Mouse (Mus musculus) myocyte (in vitro differentiated cells): ENCODE measurements around the gene Rpl11.

ENCODE experiments used
- E2F4 ChIP-seq: IDR thresholded peaks from one replicate; pipeline ENCODE4 v1.6.1; 2011; ENCODE audit warnings: mild to moderate bottlenecking, control low read depth, moderate library complexity; ENCODE audit not compliant: insufficient read depth
- MYOG ChIP-seq, 3 experiments: IDR thresholded peaks; one replicate each; pipeline ENCODE4 v1.6.1; 2011; ENCODE audit warnings: control low read depth in 2 of 3, low read depth in 2 of 3, mild to moderate bottlenecking in 2 of 3; ENCODE audit not compliant: insufficient read length in 2 of 3, control insufficient read depth in 1 of 3, insufficient read depth in 1 of 3
- POLR2A ChIP-seq: IDR thresholded peaks from one replicate; pipeline ENCODE4 v1.6.1; 2011; ENCODE audit warnings: low read depth, mild to moderate bottlenecking, control low read depth, moderate library complexity; ENCODE audit not compliant: insufficient read length
- SRF ChIP-seq: IDR thresholded peaks from one replicate; pipeline ENCODE4 v1.6.1; 2011; ENCODE audit warnings: low read depth; ENCODE audit not compliant: control insufficient read depth, insufficient read length
- USF1 ChIP-seq: IDR thresholded peaks from one replicate; pipeline ENCODE4 v1.6.1; 2011; ENCODE audit warnings: low read depth, mild to moderate bottlenecking, control low read depth, moderate library complexity

- TF ChIP-seq E2F4 (no peak), POLR2A (no peak), SRF (no peak), MYOG (IDR thresholded peaks at IDR 0.05; ENCODE audit: control insufficient read depth in 1 of 3, insufficient read depth in 1 of 3, insufficient read length in 2 of 3, low read depth in 2 of 3) (no peak), USF1 (no peak)
These were observed 538 bp downstream of the Rpl11 start for GRCm38 (mm10) chr4:136052534-136053246.
